Mouse (Mus musculus) G1E (cell line): ENCODE results near the gene Ssbp3. TPM values are rescaled to one million over a fixed set of nuclear protein-coding genes. Genes with fewer than 3 reads are reported as not detected.

ENCODE experiments used
- ATAC-seq: 2 replicates; pipeline ENCODE4 v1.8.0; 2016; ENCODE audit warnings: mild to moderate bottlenecking; ENCODE audit not compliant: insufficient number of reproducible peaks, poor library complexity, low FRiP score, severe bottlenecking; ENCODE audit errors: extremely low read depth
- DNase-seq: peaks from one replicate; pipeline ENCODE4 v3.0.0; 2012; ENCODE audit warnings: low spot score
- H3K27me3 ChIP-seq: 2 replicates; pipeline ENCODE4 v1.6.1; 2012; ENCODE audit warnings: mild to moderate bottlenecking, low read length, inconsistent platforms; ENCODE audit not compliant: insufficient read depth
- H3K36me3 ChIP-seq: replicated peaks from 2 replicates; pipeline ENCODE3; 2012; ENCODE audit warnings: mild to moderate bottlenecking, inconsistent platforms
- H3K4me1 ChIP-seq: 2 replicates; pipeline ENCODE4 v1.6.1; 2012; ENCODE audit warnings: low read depth, low read length, inconsistent platforms, mixed read lengths; ENCODE audit not compliant: insufficient read depth
- H3K4me3 ChIP-seq: 2 replicates; pipeline ENCODE4 v1.5.1; 2012; ENCODE audit warnings: low read depth, mild to moderate bottlenecking, inconsistent platforms, low read length, moderate library complexity, mixed read lengths
- H3K9me3 ChIP-seq: replicated peaks from 2 replicates; pipeline ENCODE4 v1.6.1; 2012; ENCODE audit warnings: inconsistent platforms
- CTCF ChIP-seq: IDR thresholded peaks from 2 replicates; pipeline ENCODE4 v1.5.1; 2012; ENCODE audit warnings: low read depth, low read length, inconsistent platforms, mixed read lengths
- GATA1 ChIP-seq: IDR thresholded peaks from 2 replicates; pipeline ENCODE4 v1.6.1; 2012; ENCODE audit warnings: borderline replicate concordance, low read length, inconsistent platforms, mixed read lengths
- GATA2 ChIP-seq: IDR thresholded peaks from 2 replicates; pipeline ENCODE4 v1.6.1; 2012; ENCODE audit warnings: low read depth, low read length, inconsistent platforms, borderline replicate concordance
- POLR2AphosphoS5 ChIP-seq: IDR thresholded peaks from 2 replicates; pipeline ENCODE4 v1.6.1; 2012; ENCODE audit warnings: low read depth, low read length, inconsistent platforms; ENCODE audit not compliant: insufficient replicate concordance
- TAL1 ChIP-seq: conservative IDR thresholded peaks from 2 replicates; pipeline ENCODE4 v1.6.1; 2012; ENCODE audit warnings: low read depth, low read length, inconsistent platforms, mixed read lengths
- polyA plus RNA-seq: library from polyadenylated mRNA; stranded (reverse); fragments of >175 nt; gene quantifications from 2 replicates; pipeline ENCODE4 v1.2.3, GENCODE M21; 2012
- total RNA-seq, 2 experiments: library from RNA; stranded (forward) in 1 of 2; stranded (reverse) in 1 of 2; fragments of 200-1000 nt in 1 of 2; fragments of >200 nt in 1 of 2; fragmentation: Nextera tagmentation in 1 of 2; gene quantifications; 2 replicates each; pipeline ENCODE4 v1.2.3; 2014 to 2017

Ssbp3 gene
- total and polyA plus RNA-seq, 3 experiments = 46.6 to 685 (median 232) TPM

DNA sequence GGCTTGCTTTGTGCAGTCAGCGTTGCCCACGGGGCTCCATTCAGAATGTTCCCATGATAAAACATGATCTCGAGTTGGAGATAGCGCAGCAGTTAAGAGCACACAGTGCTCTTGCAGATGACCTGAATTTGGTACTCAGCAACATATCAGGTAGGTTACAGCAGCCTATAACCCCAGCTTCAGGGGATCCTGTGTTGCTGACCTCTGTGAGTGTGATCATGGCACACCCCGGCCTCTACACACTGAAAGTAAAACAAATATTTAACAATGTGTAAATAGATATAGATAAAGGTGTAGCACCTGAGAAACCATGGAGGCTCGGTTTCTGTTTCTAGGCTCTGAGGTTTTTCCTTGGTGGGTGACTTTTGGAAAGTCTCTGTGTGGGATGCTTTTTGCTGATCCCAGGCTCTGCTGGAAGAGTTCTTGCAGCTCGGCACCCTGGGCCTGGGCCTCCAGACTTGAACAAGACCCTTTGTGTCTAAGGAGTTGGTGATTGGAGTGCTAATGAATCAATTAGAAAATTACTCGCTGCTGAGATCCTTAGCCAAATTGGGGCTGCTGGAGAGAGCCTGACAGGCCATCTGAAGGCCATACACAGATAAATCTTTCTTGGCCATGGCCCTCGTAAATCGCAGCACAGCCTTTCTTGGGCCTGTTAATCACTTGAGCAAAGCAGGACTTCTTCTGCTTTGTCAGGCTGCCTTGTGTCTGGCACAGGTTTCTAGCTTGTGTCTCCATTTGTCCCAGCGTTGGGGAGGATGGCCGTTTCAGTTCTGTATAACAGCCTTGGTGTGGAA lies 49.2 kb downstream of the Ssbp3 start:
- Histone ChIP-seq H3K36me3 (peaks cover 97% of the 10 kb centered on the region), H3K27me3 (no peaks in the 10 kb centered on the region), H3K4me3 (no peak overlapping the region), H3K9me3 (no peaks in the 10 kb centered on the region), H3K4me1 (peaks cover 81% of the 10 kb centered on the region)
- ATAC-seq = no peak
- TF ChIP-seq TAL1 (no peak), GATA1 (no peak), GATA2 (no peak), POLR2AphosphoS5 (no peak), CTCF (no peak)
- no peak for DNase-seq

DNA sequence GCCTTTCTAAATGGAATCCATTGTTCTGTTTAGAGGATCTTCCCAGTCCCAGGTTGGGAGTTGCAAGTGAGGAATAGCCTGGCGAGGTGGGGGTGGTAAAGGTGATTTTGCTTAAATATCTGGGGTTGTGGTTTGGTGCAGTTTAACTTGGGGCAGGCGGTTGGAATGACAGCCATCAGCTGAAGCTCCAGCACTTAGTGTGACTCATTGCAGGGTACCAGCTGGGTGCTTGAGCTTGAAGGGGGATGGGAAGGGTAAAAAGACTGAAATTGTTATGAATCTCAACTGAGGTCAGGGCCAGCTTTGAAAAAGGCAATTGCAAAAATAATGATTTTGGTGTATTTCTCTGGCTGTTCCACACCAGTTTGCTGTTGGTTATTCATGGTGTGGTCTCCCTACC lies 50.0 kb downstream of the Ssbp3 start:
- peaks cover 80% of the 10 kb centered on the region for H3K4me1 ChIP-seq
- ATAC-seq (no peak), DNase-seq (no peak)
- H3K27me3 ChIP-seq = no peaks in the 10 kb centered on the region
- H3K4me3 ChIP-seq = no peak overlapping the region
- peaks cover 97% of the 10 kb centered on the region for H3K36me3 ChIP-seq
- TF ChIP-seq CTCF (no peak), POLR2AphosphoS5 (no peak), TAL1 (no peak), GATA2 (no peak), GATA1 (no peak)
- no peaks in the 10 kb centered on the region for H3K9me3 ChIP-seq

DNA sequence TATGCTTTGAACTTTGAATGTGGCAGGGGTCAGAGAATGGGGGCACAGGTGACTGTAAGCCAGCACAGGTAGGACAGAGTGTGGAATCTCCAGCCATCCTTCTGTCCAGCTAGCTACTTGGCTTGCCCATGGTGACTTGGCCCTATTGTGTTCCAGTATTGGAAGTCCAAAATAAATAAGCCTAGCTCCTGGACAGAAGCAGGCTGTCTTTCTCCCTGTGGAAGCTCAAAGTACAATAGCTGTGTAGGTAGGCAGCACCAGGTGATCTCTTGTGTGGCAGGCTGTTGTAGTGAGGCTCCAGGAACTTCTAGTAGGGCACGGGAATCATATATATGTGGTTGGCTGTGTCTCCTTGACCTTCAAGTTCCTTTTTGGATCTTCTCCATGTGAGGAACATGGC lies 50.8 kb downstream of the Ssbp3 start:
- Histone ChIP-seq H3K36me3 (peaks cover 97% of the 10 kb centered on the region), H3K4me3 (no peak overlapping the region), H3K9me3 (no peaks in the 10 kb centered on the region), H3K4me1 (peaks cover 80% of the 10 kb centered on the region), H3K27me3 (no peaks in the 10 kb centered on the region)
- TF ChIP-seq CTCF = no peak
- no peak for ATAC-seq
- DNase-seq = no peak

DNA sequence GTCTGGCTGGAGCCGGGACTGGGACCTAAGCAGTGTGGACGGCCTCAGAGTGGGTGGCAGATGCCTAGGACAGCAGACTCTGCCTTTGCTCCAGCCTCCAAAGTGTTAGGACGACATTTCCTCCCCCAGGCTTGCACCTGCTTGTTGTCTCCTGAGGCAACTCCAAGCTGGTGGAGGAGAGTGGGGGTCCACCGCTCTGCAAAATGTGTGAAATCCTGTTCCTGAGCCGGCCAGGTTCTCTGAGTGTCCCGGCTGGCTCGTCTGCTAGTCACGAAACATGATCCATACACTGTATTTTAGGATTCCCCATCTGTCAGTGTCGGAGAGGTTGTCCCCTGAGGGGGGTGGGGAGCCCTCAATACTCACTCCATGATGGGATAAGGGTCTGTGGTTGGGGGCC lies 53.9 kb downstream of the Ssbp3 start:
- TF ChIP-seq GATA1 = no peak
- no peak for TF ChIP-seq GATA2
- TF ChIP-seq CTCF = no peak
- no peak for TF ChIP-seq TAL1
- no peak for TF ChIP-seq POLR2AphosphoS5
- no peak overlapping the region for H3K4me3 ChIP-seq
- no peaks in the 10 kb centered on the region for H3K9me3 ChIP-seq
- H3K4me1 ChIP-seq = peaks cover 74% of the 10 kb centered on the region
- ATAC-seq = no peak
- H3K36me3 ChIP-seq = peaks cover 95% of the 10 kb centered on the region
- no peak for DNase-seq
- no peaks in the 10 kb centered on the region for H3K27me3 ChIP-seq

DNA sequence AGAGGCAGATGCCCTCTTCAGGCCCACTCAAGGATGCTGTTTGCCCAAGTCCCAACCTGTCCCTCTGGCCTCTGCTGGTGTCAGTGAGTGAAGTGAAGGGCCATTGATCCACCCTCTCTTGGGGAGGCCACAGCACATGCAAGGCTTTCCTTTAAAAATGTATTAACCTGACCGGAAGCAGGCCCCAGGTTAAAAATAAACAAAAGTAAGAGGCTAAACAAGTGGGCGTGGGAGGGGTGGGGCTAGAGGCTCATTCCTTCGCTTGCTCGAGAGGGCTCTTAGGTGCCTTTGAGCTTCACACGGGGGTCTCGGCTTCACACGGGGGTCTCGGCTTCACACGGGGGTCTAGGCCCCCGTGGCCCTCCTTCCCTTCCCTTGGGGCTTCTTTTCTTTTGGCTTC lies 54.5 kb downstream of the Ssbp3 start:
- Histone ChIP-seq H3K4me1 (peaks cover 73% of the 10 kb centered on the region), H3K27me3 (no peaks in the 10 kb centered on the region), H3K4me3 (no peak overlapping the region), H3K9me3 (no peaks in the 10 kb centered on the region), H3K36me3 (peaks cover 95% of the 10 kb centered on the region)
- ATAC-seq (no peak), DNase-seq (no peak)
- no peak for TF ChIP-seq POLR2AphosphoS5
- no peak for TF ChIP-seq GATA2
- no peak for TF ChIP-seq CTCF
- TF ChIP-seq GATA1 = no peak
- TF ChIP-seq TAL1 = no peak

DNA sequence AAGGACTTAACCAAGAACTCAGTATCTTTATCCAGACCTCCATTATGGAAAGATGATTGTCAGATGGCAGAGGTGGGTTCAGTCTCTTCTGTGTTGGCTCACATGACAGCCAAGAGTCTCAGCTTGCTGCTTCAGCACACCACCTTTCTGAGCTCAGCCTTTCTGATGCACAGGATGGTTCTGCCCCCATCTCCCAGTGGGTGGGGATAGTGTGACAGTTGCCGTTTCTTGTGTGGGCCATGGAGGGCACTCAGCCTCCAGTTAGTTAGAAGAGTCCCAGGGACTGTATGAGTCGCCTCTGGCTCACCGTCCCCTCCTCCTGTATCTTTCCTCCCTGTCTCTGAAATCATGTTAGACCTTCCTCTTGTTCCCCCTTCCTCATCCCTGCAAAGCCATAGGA lies 55.9 kb downstream of the Ssbp3 start:
- no peak overlapping the region for H3K4me3 ChIP-seq
- no peak for ATAC-seq
- H3K27me3 ChIP-seq = no peaks in the 10 kb centered on the region
- H3K9me3 ChIP-seq = no peaks in the 10 kb centered on the region
- TF ChIP-seq POLR2AphosphoS5 (no peak), GATA1 (no peak)
- DNase-seq = no peak
- H3K4me1 ChIP-seq = peaks cover 75% of the 10 kb centered on the region
- peaks cover 97% of the 10 kb centered on the region for H3K36me3 ChIP-seq

DNA sequence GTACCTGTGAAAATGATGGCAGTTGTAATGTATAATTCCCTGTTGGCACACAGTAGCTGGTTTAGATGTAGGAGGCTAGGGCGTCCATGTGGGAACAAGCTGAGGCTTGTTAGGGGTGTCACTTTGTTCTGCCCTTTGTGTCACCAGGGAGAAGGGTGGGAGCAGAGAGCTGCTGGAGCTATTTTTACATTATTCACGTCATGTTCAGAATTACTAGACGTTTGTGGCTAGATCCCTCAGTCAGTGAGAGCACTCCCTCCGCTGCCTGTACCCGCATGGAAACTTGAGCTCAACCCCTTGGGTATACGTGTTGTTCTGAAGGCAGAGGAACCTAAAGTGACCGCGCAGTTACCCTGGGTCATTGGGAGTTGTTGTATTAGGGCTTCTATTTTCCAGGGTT lies 58.4 kb downstream of the Ssbp3 start:
- TF ChIP-seq TAL1 = no peak
- Histone ChIP-seq H3K4me1 (peaks cover 84% of the 10 kb centered on the region), H3K9me3 (no peaks in the 10 kb centered on the region), H3K27me3 (no peaks in the 10 kb centered on the region), H3K4me3 (no peak overlapping the region), H3K36me3 (peaks cover 97% of the 10 kb centered on the region)
- ATAC-seq = no peak
- no peak for DNase-seq
